Mouse (Mus musculus) brown adipose tissue, adult 24 weeks (tissue): Measurements from ENCODE around the gene Prdm10. TPM values are rescaled to one million over a fixed set of nuclear protein-coding genes. Genes with fewer than 3 reads are reported as not detected.

Experiments used
- H3K27ac ChIP-seq: fragments of 200-500 bp; replicated peaks from 2 replicates; pipeline ENCODE4 v1.5.1; 2012; ENCODE audit warnings: low read depth, mild to moderate bottlenecking, low read length
- H3K4me1 ChIP-seq: fragments of 200-500 bp; 2 replicates; pipeline ENCODE4 v1.6.1; 2012; ENCODE audit warnings: low read length, mixed read lengths; ENCODE audit not compliant: control insufficient read depth, insufficient read depth, insufficient read length
- H3K4me3 ChIP-seq: fragments of 200-500 bp; 2 replicates; pipeline ENCODE4 v1.5.1; 2012; ENCODE audit warnings: low read depth, mild to moderate bottlenecking, low read length, moderate library complexity; ENCODE audit not compliant: insufficient read depth
- polyA plus RNA-seq: library from polyadenylated mRNA; stranded (reverse); fragments of >200 nt; gene quantifications from 2 replicates; pipeline ENCODE4 v1.2.4, GENCODE M21; 2012; ENCODE audit not compliant: missing spikeins, insufficient read depth, insufficient read length

The Prdm10 gene
- polyA plus RNA-seq, 1 experiment: 1.7 TPM

DNA sequence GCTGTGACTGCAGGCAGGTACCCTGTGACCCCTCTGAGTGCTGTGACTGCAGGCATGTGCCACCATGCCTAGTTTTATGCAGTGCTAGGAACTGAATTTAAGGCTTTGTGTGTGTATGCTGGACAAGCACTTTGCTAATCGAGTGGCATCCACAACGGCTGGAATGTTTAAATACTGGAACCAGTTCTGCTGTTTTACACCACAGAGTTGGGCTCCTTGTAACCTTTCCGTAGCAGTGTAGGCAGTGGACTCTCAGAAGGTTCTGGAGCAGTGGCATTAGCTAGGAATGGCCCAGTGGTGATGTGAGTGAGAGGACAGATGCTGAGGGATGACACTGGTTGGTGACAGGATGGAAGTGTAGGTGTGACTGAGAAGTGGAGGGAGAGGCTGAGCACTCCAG is 26.9 kb downstream of the Prdm10 start:
- no peak overlapping the region for H3K27ac ChIP-seq
- H3K4me3 ChIP-seq: no peak overlapping the region
- peaks cover 5% of the 10 kb centered on the region; the same call in 1 of the 2 replicates for H3K4me1 ChIP-seq

DNA sequence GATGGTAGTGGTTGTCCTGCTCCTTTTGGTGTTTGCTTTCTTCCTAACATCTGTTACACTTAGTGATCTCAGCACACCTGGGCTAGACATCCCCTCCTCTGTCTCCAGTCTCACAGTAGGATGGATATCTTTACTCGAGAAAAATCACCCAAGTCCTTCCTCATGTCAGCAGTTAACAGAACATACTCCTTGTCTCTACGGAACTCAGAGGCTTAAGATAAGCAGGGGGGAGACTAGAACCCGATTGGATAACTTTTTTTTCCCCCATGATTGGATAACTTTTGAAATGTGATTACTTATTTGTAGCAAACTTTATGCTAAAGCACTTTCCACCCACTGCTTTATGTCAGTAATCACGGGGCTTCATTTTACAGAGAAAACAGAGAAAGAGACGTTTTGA is 28.7 kb downstream of the Prdm10 start:
- Histone ChIP-seq H3K4me3 (no peak overlapping the region), H3K4me1 (peaks cover 5% of the 10 kb centered on the region; the same call in 1 of the 2 replicates), H3K27ac (no peak overlapping the region)

DNA sequence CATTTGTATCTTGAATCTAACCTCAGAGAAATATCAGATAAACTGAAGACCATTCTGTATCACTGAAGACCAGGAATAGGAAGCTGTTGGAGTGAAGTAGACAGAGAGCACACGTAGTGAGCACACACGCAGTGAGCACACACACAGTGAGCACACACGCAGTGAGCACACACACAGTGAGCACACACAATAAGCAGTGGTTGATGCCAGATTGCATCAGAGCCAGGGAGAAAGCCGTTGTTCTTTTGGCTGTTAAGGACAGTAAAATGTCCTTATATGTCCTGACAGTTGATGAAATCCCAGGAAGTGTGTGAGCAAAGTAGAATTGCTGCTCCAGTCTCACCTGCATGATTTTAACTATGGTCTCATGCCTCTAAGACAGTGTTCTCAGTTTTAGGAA is 30.3 kb downstream of the Prdm10 start:
- H3K4me3 ChIP-seq: no peak overlapping the region
- H3K4me1 ChIP-seq: 0 out of 2 replicates have a peak, but pooled peaks cover 2% of the 10 kb centered on the region
- no peak overlapping the region for H3K27ac ChIP-seq

DNA sequence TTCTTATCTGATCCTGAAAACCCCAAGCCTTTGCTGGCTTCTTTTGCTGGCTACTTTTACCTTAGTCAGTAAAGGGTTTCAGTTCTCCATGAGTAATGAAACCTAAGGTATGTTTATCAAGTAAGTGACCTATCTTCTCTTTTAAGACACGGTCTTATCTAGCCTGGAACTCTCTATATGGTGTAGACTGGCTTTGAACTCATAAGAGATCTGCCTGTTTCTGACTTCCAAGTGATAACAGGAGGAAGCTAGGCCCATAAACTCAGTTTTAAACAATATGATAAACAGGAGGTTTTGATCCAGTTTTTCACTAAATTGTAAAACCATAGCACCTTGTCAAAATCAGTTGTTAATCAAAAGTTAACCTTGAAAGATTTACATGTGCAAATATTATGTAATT is 33.5 kb downstream of the Prdm10 start:
- H3K4me3 ChIP-seq: no peak overlapping the region
- H3K4me1 ChIP-seq: no peaks in the 10 kb centered on the region
- no peak overlapping the region for H3K27ac ChIP-seq

DNA sequence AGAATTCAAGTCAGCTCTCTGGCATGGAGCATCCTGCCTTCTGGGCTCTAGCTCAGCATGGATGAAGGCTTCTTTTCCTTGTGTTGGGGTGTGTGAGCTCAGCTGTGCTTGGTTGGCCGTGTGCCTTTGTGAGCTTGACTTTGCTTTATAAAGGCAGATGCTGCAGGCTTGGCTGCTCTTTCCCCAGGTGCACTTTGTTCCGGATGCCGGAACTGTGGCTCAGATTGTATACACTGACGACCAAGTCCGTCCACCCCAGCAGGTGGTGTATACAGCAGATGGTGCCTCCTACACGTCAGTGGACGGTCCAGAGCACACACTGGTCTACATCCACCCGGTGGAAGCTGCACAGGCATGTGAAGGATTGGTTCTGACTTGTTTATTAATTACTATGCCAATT is 35.6 kb downstream of the Prdm10 start:
- H3K4me3 ChIP-seq: no peak overlapping the region
- H3K4me1 ChIP-seq: no peaks in the 10 kb centered on the region
- H3K27ac ChIP-seq: no peak overlapping the region

DNA sequence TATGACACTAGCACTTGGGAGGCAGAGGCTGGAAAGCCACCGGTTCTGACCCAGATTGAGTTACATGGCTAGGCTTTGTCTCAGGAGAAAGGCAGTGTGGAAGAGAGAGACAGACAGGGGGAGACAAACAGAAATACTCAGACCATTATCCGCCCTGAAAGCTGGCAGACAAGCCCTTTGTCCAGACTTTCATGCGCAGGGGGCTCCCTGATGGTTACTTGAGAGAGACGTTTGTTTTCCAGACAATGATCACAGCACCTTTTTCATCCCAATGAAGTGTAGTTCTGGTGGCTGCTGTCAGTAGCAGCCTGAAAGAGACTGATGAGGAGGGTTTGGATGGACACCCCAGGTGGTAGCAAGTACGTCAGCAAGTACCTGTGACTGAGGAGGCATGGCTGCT is 38.6 kb downstream of the Prdm10 start:
- H3K4me1 ChIP-seq: peaks cover 3% of the 10 kb centered on the region; the same call in 1 of the 2 replicates
- no peak overlapping the region for H3K27ac ChIP-seq
- H3K4me3 ChIP-seq: no peak overlapping the region

DNA sequence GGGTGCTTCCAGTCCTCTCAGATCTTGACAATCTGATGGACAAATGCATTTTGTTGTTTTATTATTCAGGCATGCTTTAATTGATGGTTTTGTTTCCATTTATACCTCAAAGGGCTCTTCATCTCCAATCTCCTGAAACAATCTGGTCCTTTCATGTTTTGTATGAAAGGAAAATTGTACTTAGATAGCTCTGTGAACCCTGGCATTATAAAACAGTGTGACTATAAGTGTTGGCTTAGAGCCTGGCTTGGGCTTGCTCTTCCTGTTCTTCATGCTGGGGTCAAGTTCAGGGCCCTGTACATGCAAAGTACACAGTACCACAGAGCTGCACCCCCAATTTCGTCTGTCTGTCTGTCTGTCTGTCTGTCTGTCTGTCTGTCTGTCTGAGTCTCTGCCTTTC is 40.4 kb downstream of the Prdm10 start:
- no peak overlapping the region for H3K4me3 ChIP-seq
- H3K27ac ChIP-seq: no peak overlapping the region
- H3K4me1 ChIP-seq: peaks cover 3% of the 10 kb centered on the region; the same call in 1 of the 2 replicates

DNA sequence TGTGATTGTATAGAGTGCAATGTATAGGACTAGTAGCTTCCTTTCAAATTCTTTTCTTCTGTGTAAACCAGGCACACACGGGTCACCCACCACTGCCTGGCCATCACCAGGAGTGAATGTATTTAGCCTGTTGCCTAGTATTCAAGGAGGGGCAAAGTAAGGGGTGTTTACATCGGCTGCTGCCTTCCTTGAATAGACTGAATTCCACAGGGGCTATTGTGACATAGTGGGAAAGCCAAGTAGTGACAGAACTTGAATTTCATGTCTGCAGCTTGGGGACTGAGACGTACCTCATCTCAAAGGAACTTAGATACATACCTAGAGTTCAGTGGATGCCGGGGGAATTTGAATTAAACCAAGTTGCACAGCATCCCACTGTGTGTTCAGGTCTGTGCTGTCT is 41.2 kb downstream of the Prdm10 start:
- Histone ChIP-seq H3K27ac (no peak overlapping the region), H3K4me3 (no peak overlapping the region), H3K4me1 (peaks cover 3% of the 10 kb centered on the region; the same call in 1 of the 2 replicates)

DNA sequence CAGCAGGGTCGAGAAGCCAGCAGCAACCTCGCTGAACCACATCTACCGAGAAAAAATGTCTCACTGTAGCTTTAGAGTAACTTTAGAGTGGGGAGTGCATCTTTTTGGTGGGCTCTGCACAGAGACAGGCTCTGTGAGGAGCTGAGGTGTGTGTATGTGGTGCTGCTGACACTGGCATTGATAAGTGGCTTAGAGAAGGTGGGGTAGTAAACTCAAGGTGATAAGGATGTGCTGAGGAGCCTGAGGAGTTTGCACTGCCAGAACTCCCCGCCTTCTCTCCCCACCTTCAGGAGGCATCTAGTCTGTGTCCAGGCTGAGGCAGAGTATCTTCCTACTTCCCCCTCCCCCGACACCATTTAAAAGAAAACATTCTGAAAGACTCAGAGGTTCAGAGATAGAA is 41.8 kb downstream of the Prdm10 start:
- Histone ChIP-seq H3K27ac (no peak overlapping the region), H3K4me3 (no peak overlapping the region), H3K4me1 (peaks cover 3% of the 10 kb centered on the region; the same call in 1 of the 2 replicates)

DNA sequence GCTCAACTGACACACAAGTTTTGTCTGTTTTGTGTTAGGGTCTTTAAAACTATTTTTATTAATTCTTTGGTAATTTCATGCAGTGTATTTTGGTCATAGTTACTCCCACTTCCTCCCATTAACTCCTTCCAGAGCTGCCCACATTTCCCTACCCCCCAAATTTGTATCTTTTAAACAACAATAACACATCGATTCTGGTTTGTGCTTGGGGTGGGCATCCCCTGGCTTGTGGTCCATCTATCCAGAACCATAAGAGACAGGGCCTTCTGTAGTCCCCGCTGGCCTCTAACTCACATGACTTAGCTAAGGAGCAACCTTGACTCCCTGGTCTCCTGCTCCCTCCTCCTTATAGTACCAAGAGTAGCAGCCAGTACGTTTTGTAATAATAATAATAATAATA is 50.5 kb downstream of the Prdm10 start:
- no peaks in the 10 kb centered on the region for H3K4me1 ChIP-seq
- no peak overlapping the region for H3K4me3 ChIP-seq
- no peak overlapping the region for H3K27ac ChIP-seq

DNA sequence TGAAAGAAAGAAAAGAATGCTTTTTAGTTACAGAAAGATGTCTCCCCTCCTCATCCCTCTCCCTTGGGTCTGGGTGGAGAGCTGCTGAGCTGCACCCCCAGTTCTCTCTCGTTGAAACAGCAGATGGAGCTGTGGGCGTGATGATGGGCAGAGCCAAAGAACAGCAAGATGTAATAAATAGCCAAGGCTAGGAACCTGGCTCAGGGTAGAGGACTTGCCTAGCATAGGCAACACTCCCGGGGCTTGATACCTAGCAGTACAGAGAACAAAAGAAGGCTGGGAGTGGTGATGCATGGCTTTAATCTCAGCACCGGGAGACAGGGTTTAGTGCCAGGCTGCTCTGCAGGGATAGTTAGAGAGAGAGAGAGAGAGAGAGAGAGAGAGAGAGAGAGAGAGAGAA is 50.9 kb downstream of the Prdm10 start:
- no peak overlapping the region for H3K4me3 ChIP-seq
- H3K4me1 ChIP-seq: no peaks in the 10 kb centered on the region
- no peak overlapping the region for H3K27ac ChIP-seq

DNA sequence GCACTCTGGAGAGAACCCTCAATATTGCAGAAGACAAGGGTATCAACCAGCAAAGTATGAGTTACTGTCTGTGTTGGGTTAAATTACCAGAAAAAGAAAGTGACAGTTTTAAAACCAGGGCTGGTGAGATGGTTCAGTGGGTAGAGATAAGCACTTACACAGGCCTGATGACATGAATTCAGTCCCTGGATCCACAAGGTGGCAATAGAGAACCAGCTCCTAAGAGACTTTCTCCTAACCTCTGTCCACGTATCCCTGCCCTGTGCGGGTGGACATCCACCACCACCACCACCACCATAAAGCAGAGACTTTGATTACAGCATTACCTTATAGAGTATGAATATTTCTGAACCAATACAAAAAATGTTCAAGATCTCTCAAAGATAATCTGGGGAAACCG is 51.6 kb downstream of the Prdm10 start:
- Histone ChIP-seq H3K4me1 (no peaks in the 10 kb centered on the region), H3K27ac (no peak overlapping the region), H3K4me3 (no peak overlapping the region)

DNA sequence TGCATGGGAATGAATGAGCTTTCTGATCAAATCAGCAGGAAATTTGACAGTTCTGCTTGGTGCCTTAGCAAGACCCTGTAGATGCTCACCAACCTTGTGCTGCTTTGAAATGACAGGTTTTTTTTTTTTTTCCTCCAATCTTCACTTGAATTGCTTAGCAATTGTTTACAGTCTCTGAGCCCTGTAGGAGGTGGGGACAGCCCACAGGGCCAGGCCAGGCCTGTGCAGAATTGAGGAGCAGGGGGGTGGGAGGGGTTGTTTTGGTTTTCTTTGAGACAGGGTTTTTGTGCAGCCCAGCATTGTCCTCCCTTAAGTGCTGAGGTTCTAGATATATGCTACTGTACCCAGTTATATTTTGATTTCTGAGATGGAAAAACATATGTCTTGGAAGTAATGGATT is 52.5 kb downstream of the Prdm10 start:
- no peaks in the 10 kb centered on the region for H3K4me1 ChIP-seq
- H3K27ac ChIP-seq: no peak overlapping the region

DNA sequence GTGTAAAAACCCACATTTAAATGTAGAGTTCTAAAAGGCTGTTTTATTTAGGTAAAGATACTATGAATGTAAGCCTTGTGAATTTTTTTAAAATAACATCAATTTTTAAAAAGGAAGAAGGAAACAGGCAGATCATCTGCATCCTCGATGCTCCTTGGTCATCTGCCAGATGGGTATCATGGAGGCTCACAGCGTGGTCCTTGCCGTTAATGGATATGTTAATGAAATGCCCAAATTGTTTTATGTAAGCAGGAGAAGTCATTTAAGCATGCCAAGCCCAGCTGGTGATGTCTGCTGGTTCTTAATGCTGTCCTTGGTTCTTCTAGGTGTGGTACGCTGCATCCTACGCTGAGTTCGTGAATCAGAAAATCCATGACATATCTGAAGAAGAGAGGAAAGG is 54.7 kb downstream of the Prdm10 start:
- Histone ChIP-seq H3K4me3 (no peak overlapping the region), H3K4me1 (no peaks in the 10 kb centered on the region), H3K27ac (no peak overlapping the region)

More for the DNA sequence above, 52.5 kb downstream of the Prdm10 start:
- no peak overlapping the region for H3K4me3 ChIP-seq

DNA sequence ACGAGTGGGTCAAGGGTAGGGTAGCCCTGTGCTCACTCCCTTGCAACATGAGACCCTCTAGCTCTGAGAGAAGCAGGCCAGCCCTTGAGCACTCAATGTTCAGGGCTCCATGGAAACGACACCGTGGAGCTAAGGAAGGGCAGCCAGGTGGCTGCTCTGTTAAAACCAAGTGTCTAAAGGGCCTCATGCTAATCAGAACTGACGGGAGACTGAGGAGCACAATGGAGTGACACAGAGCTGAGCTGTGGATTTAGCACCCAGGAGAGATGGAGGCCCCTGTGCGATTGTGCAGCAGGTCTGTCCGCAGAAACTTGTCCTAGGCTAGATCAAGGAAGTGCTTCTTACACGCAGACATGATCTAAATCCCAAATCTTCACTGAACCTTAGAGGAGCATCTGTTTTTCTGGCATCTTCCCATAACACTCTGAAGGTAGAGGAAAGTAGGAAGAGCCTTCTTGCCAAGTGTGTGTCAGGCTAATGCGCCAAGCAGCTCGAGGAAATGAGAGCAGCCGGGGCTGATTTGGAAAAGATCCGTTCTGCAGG is 64.0 kb downstream of the Prdm10 start:
- H3K4me3 ChIP-seq: no peak overlapping the region
- H3K27ac ChIP-seq: 0 out of 2 replicates have a peak overlapping the region, but pooled peaks have one; percentile 3
- no peaks in the 10 kb centered on the region for H3K4me1 ChIP-seq

DNA sequence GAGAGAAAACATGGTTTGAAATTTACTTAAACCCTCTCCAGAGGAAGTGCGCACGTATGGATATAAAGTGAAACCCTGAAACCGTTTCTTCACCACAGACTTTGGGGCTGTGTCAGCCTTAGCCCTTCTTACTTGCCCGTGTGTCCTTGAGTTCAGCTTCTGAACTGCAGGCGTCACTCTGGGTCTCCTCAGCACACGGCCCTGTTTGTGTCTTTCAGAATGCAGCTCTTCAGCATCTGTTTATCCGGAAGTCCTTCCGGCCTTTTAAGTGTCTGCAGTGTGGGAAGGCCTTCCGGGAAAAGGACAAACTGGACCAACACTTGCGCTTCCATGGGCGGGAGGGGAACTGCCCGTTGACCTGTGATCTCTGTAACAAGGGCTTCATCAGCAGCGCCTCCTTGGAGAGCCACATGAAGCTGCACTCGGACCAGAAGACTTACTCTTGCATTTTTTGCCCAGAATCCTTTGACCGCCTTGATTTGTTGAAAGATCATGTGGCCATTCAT is 66.3 kb downstream of the Prdm10 start:
- H3K4me1 ChIP-seq: no peaks in the 10 kb centered on the region
- no peak overlapping the region for H3K4me3 ChIP-seq
- no peak overlapping the region for H3K27ac ChIP-seq
